Mouse (Mus musculus) olfactory bulb, adult 2 months (tissue): ENCODE measurements around the gene Dhx16.

Experiments
- CTCF ChIP-seq: fragments of 200-500 bp; IDR thresholded peaks from 2 replicates; pipeline ENCODE4 v1.5.1; 2012; ENCODE audit warnings: low read depth, mild to moderate bottlenecking, low read length, moderate library complexity; ENCODE audit not compliant: insufficient read depth
- POLR2A ChIP-seq: fragments of 200-500 bp; IDR thresholded peaks from 2 replicates; pipeline ENCODE4 v1.6.1; 2012; ENCODE audit warnings: mild to moderate bottlenecking, low read depth, low read length, moderate library complexity; ENCODE audit not compliant: insufficient read depth

DNA sequence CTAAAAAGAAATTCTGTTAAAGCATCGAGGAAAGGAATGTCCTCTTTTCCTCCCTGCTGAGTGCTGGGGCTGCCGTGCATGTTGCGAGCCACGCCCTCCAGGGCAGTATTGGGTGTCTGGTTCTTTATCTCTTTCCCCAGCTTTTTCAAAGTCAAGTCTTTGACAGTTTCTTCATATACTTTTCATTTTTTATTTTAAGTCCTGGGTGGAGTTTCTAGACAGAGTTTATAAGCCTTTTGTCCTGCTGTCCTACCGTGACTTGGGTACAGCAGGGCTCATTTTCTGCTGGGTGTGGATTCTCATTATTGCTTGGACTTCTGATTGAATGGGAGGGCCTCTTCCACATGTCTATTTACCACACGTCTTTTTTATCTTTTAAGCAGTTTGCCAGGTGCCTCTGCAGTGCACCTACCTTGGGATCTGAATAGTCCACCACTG lies 40.3 kb downstream of the Dhx16 start:
- TF ChIP-seq POLR2A, result no peak
- no peak for TF ChIP-seq CTCF
